In genomic region chr6:8649295-8649865, GRCm38 (mm10) we compare ENCODE assay signal across 21 mouse cellular contexts.
DNase-seq lines count a peak whose midpoint lies in the region; ATAC-seq and TF ChIP-seq lines count a peak whose summit lies in the region.
"Had no signal": no experiment of that assay in that cellular context is flagged by ENCODE, and none has a peak within 500 bp of the region (broad histone marks: within the 10 kb centered on the region; RNA-seq: fewer than 3 reads in every experiment).

No protein-coding gene starts in this region.

- peaks cover 2% of the 10 kb centered on the region; the same call in 1 of the 2 replicates for H3K4me1 ChIP-seq in intestine, embryonic 15.5 days (replicated peaks)
- no peaks in the 10 kb centered on the region for H3K4me1 ChIP-seq in stomach, embryonic 14.5 days (ENCODE audit: control insufficient read depth, insufficient read depth, low read length)
- H3K4me1 ChIP-seq: hindbrain, embryonic 13.5 days had no signal

- ATAC-seq in intestine, embryonic 15.5 days = 0 out of 2 replicates have a peak, but pooled peaks have one; percentile 37
- ATAC-seq in stomach, embryonic 14.5 days (ENCODE audit: insufficient number of reproducible peaks, insufficient read depth, low FRiP score, low read depth) = 0 out of 2 replicates have a peak, but pooled peaks have one; percentile 53
- ATAC-seq in megakaryocyte progenitor cell, adult 5-6 weeks (replicated peaks; ENCODE audit: poor library complexity) = no peak
- ATAC-seq: forebrain, embryonic 14.5 days; hindbrain, postnatal 0 days had no signal

- no peak overlapping the region for H3K9ac ChIP-seq in intestine, embryonic 15.5 days
- no peak overlapping the region for H3K9ac ChIP-seq in stomach, embryonic 14.5 days (replicated peaks; ENCODE audit: low read depth, low read length)
- H3K9ac ChIP-seq: embryonic facial prominence, embryonic 15.5 days; heart, embryonic 13.5 days; hindbrain, embryonic 13.5 days had no signal

- no peak for DNase-seq in gastrocnemius, adult 2 months
- DNase-seq in gastrocnemius, postnatal 10 days = no peak
- peak; percentile 12 for DNase-seq in CD4-positive helper T cell, adult 2 months (ENCODE audit: low read depth, low spot score)
- DNase-seq in thymus, postnatal 4 days = no peak
- DNase-seq in adrenal gland, postnatal 36 days = no peak
- DNase-seq: adrenal gland, postnatal 14 days; cerebellum, adult 18-20 months; cerebellum, adult 9-11 months; cerebellum, postnatal 36 days; gastrocnemius, postnatal 14 days; kidney, adult 11 months had no signal

- no peaks in the 10 kb centered on the region for H3K27me3 ChIP-seq in intestine, embryonic 15.5 days (replicated peaks)
- H3K27me3 ChIP-seq in stomach, embryonic 14.5 days (ENCODE audit: control insufficient read depth, insufficient read depth, low read length) = no peaks in the 10 kb centered on the region
- H3K27me3 ChIP-seq: embryonic facial prominence, embryonic 15.5 days; heart, embryonic 13.5 days; hindbrain, embryonic 13.5 days had no signal

- H3K36me3 ChIP-seq in intestine, embryonic 15.5 days = no peaks in the 10 kb centered on the region
- H3K36me3 ChIP-seq in stomach, embryonic 14.5 days (ENCODE audit: control insufficient read depth, insufficient read depth, low read length) = no peaks in the 10 kb centered on the region
- H3K36me3 ChIP-seq: embryonic facial prominence, embryonic 15.5 days; forebrain, embryonic 10.5 days; hindbrain, embryonic 13.5 days had no signal

- no peak for TF ChIP-seq CTCF in gastrocnemius, adult 2 months (IDR thresholded peaks at IDR 0.05)

- peak overlapping the region; percentile 16; the same call in 1 of the 2 replicates for H3K27ac ChIP-seq in gastrocnemius, adult 2 months
- no peak overlapping the region for H3K27ac ChIP-seq in intestine, embryonic 15.5 days
- H3K27ac ChIP-seq in stomach, embryonic 14.5 days (ENCODE audit: low read length) = no peak overlapping the region
- H3K27ac ChIP-seq: embryonic facial prominence, embryonic 15.5 days; forebrain, embryonic 10.5 days; heart, embryonic 13.5 days; hindbrain, embryonic 13.5 days; hindbrain, postnatal 0 days had no signal

- H3K4me2 ChIP-seq in intestine, embryonic 15.5 days (replicated peaks) = no peak overlapping the region
- no peak overlapping the region for H3K4me2 ChIP-seq in stomach, embryonic 14.5 days (replicated peaks; ENCODE audit: low read depth, low read length)
- H3K4me2 ChIP-seq: embryonic facial prominence, embryonic 15.5 days; heart, embryonic 13.5 days; hindbrain, embryonic 13.5 days had no signal

- intact Hi-C loops in gastrocnemius, adult 2 months (cut with DNase I) = no loop called here

- H3K9me3 ChIP-seq in intestine, embryonic 15.5 days = no peaks in the 10 kb centered on the region
- no peaks in the 10 kb centered on the region for H3K9me3 ChIP-seq in stomach, embryonic 14.5 days (ENCODE audit: control insufficient read depth, low read depth, low read length)
- H3K9me3 ChIP-seq: embryonic facial prominence, embryonic 15.5 days; forebrain, embryonic 10.5 days; heart, embryonic 13.5 days; hindbrain, embryonic 13.5 days had no signal

- no peak overlapping the region for H3K4me3 ChIP-seq in gastrocnemius, adult 2 months
- no peak overlapping the region for H3K4me3 ChIP-seq in intestine, embryonic 15.5 days (replicated peaks)
- H3K4me3 ChIP-seq in stomach, embryonic 14.5 days (ENCODE audit: low read depth, low read length) = no peak overlapping the region
- H3K4me3 ChIP-seq: embryonic facial prominence, embryonic 15.5 days; erythroblast, embryonic 14.5 days; forebrain, embryonic 10.5 days; heart, embryonic 13.5 days; hindbrain, embryonic 13.5 days had no signal

- WGBS in intestine, embryonic 15.5 days = 62% methylated on average over 4 of the region's 4 CpGs
- WGBS in stomach, embryonic 14.5 days = 55% methylated on average over 4 of the region's 4 CpGs
